Mouse (Mus musculus): ENCODE data around the gene Gcnt3. TPM values are rescaled to one million over a fixed set of nuclear protein-coding genes. Genes with fewer than 3 reads are reported as not detected.

The Gcnt3 gene
- polyA plus RNA-seq (2014; fragmentation: Nextera tagmentation; extraction: Ambion mirVana), result not detected in 2 replicates

DNA sequence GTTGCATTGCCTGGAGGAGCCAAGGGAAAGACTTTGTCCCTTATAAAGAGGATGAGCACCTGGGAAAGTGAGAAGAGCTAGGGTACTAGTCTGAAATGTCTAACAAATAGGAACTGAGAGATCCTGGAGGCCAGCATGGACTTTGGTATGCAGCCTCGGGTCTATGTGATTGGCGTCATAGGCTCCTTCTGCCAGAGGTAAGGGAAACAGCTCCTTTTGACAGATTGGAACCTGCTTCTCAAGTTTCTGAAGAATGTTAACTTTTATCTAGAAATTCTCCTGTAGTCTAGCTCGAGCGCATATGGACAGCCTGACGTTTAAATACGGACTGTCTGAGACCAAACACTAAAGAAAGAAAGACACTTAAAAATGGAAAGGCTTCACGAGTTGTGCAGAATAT, at the start of gene Gcnt3:
Gene Gcnt3 (minus strand): TSS at position 101 of the 400 bp plus-strand sequence.
- no peak within 1 kb of the TSS for H3K4me3 ChIP-seq (ENCODE audit: low read depth, low read length)
- H3K36me3 ChIP-seq (ENCODE audit: control insufficient read depth, insufficient read depth, low read length), result no peaks in the 10 kb centered on the region
- H3K9ac ChIP-seq (ENCODE audit: low read length), result no peak within 1 kb of the TSS
- no peak within 1 kb of the TSS for H3K27ac ChIP-seq (ENCODE audit: low read depth, low read length)
- 93% methylated on average over 7 of the region's 7 CpGs for WGBS
- no peaks in the 10 kb centered on the region for H3K9me3 ChIP-seq (ENCODE audit: control insufficient read depth, low read length)
- ATAC-seq (ENCODE audit: low FRiP score) (no peak), DNase-seq (ENCODE audit: low spot score, missing footprints) (no peak)
- no peaks in the 10 kb centered on the region for H3K4me1 ChIP-seq (ENCODE audit: control insufficient read depth, insufficient read depth, low read length)
- H3K4me2 ChIP-seq, result no peak within 1 kb of the TSS
- H3K27me3 ChIP-seq (ENCODE audit: control insufficient read depth, insufficient read depth, low read length), result no peaks in the 10 kb centered on the region

DNA sequence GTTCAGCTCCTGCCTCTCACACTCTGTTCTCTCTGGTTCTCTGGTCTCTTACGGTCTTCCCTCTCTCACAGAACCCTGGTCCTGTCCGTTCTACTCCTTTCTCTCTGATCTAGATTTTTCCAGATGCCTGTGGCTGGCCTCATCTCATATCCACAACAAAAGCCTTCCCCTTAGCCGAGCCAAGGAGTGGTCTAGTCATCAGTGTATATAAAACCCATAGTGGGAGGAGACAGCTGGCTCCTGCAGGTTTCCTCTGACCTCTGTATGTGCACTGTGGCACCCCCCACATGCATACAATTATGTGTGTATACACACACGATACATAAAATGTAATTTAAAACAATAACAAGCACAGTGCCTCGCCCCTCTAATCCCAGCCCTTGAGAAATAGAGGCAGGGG, 49.5 kb upstream of the Gcnt3 start:
- no peak for ATAC-seq (ENCODE audit: low FRiP score)
- Histone ChIP-seq H3K27me3 (ENCODE audit: control insufficient read depth, insufficient read depth, low read length) (no peaks in the 10 kb centered on the region), H3K4me1 (ENCODE audit: control insufficient read depth, insufficient read depth, low read length) (no peaks in the 10 kb centered on the region), H3K9me3 (ENCODE audit: control insufficient read depth, low read length) (no peaks in the 10 kb centered on the region), H3K4me2 (no peak overlapping the region), H3K4me3 (ENCODE audit: low read depth, low read length) (no peak overlapping the region), H3K27ac (ENCODE audit: low read depth, low read length) (no peak overlapping the region), H3K36me3 (ENCODE audit: control insufficient read depth, insufficient read depth, low read length) (no peaks in the 10 kb centered on the region), H3K9ac (ENCODE audit: low read length) (no peak overlapping the region)
- DNase-seq (ENCODE audit: low spot score, missing footprints), result peak; percentile 47
- 74% methylated on average over 5 of the region's 5 CpGs for WGBS

DNA sequence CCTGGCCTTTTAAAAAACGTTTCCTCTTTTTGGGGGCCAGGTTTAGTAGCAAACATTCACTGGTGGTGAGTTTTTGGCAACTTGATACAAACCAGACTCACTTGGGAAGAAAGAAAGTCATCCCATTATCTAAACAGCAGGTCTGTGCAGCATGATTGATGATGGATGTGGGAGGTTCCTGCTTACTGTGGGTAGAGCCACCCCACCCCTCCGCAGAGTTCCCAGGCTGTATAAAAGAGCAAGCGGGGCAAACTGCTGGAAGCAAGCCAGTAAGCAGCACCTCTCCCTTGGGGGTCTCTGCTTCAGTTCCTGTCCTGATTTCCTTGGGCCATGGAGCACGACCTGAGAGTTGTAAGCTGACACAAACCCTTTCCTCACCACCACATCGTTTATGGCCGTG, 48.2 kb upstream of the Gcnt3 start:
- H3K4me1 ChIP-seq (ENCODE audit: control insufficient read depth, insufficient read depth, low read length), result no peaks in the 10 kb centered on the region

DNA sequence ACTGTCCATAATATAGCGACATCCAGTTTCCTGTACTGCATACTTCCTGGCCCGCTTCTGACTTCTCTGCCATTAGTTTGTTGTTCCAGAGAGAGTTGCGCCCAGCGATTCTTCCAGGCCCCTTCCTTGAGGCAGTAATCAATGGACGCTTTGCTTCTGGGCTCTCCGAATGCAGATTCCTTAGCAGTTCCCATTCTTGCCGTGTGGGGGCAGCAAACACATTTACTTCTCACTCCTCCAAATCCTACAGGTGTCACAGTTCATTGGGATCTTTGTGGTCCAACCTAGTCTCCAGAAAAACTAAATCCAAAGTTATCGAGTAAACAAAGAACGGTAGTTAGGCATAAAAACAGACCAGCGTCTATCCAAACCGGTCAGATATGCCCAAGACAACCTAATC, 46.2 kb upstream of the Gcnt3 start:
- Histone ChIP-seq H3K4me1 (ENCODE audit: control insufficient read depth, insufficient read depth, low read length) (no peaks in the 10 kb centered on the region), H3K9ac (ENCODE audit: low read length) (no peak overlapping the region), H3K27ac (ENCODE audit: low read depth, low read length) (no peak overlapping the region), H3K27me3 (ENCODE audit: control insufficient read depth, insufficient read depth, low read length) (no peaks in the 10 kb centered on the region), H3K4me2 (no peak overlapping the region), H3K4me3 (ENCODE audit: low read depth, low read length) (no peak overlapping the region), H3K9me3 (ENCODE audit: control insufficient read depth, low read length) (no peaks in the 10 kb centered on the region), H3K36me3 (ENCODE audit: control insufficient read depth, insufficient read depth, low read length) (no peaks in the 10 kb centered on the region)
- ATAC-seq (ENCODE audit: low FRiP score) (no peak), DNase-seq (ENCODE audit: low spot score, missing footprints) (peak; percentile 96)
- WGBS, result 61% methylated on average over 11 of the region's 11 CpGs

More for the DNA sequence above, 48.2 kb upstream of the Gcnt3 start:
- H3K4me2 ChIP-seq, result no peak overlapping the region
- no peaks in the 10 kb centered on the region for H3K36me3 ChIP-seq (ENCODE audit: control insufficient read depth, insufficient read depth, low read length)
- ATAC-seq (ENCODE audit: low FRiP score) (no peak), DNase-seq (ENCODE audit: low spot score, missing footprints) (no peak)
- no peaks in the 10 kb centered on the region for H3K27me3 ChIP-seq (ENCODE audit: control insufficient read depth, insufficient read depth, low read length)
- H3K27ac ChIP-seq (ENCODE audit: low read depth, low read length), result no peak overlapping the region
- H3K9ac ChIP-seq (ENCODE audit: low read length), result no peak overlapping the region
- WGBS, result 69% methylated on average over 6 of the region's 6 CpGs
- no peaks in the 10 kb centered on the region for H3K9me3 ChIP-seq (ENCODE audit: control insufficient read depth, low read length)
- H3K4me3 ChIP-seq (ENCODE audit: low read depth, low read length), result no peak overlapping the region

DNA sequence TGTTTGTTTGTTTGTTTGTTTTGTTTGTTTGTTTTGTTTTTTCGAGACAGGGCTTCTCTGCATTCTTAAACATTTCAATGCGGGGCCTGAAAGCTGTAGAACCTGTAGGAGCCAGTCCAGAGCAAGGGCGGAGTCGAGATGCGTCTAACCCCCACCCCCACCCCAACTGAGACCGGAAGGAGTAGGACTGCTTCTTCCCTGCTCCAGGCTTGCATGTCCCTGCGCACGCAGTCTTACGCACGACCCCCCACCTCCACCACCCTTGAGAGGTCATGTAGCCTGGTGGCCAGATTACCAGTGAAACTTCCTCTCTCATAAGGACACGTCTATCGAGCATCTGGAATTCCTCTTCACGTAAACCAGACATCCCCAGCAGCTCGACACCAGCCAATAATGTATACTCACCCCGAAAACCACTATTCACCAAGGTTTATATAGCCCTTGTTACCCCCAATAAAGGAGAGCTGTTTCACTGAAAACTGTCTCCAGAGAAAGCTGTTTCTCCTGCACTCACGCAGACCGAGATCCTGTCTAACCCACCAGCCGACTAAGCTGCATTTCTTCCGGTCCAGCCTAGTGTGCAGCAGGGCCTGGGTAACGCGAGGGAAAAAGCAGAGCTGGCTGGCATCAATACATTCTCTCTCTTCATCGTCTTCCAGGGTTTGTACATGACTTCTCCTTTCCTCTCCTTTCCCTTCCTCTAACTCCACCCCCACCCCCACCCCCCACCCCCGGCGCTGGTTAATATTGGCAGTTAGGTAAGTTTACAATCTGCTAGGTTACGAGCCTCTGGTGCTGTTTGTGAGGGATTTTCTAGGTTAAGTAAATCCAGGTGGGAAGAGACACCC, 44.7 kb upstream of the Gcnt3 start:
- Histone ChIP-seq H3K9ac (ENCODE audit: low read length) (no peak overlapping the region), H3K36me3 (ENCODE audit: control insufficient read depth, insufficient read depth, low read length) (no peaks in the 10 kb centered on the region), H3K27ac (ENCODE audit: low read depth, low read length) (no peak overlapping the region), H3K4me2 (no peak overlapping the region), H3K4me3 (ENCODE audit: low read depth, low read length) (no peak overlapping the region), H3K27me3 (ENCODE audit: control insufficient read depth, insufficient read depth, low read length) (no peaks in the 10 kb centered on the region), H3K4me1 (ENCODE audit: control insufficient read depth, insufficient read depth, low read length) (no peaks in the 10 kb centered on the region), H3K9me3 (ENCODE audit: control insufficient read depth, low read length) (no peaks in the 10 kb centered on the region)
- ATAC-seq (ENCODE audit: low FRiP score), result no peak
- DNase-seq (ENCODE audit: low spot score, missing footprints), result no peak
- WGBS, result 83% methylated on average over 25 of the region's 25 CpGs

DNA sequence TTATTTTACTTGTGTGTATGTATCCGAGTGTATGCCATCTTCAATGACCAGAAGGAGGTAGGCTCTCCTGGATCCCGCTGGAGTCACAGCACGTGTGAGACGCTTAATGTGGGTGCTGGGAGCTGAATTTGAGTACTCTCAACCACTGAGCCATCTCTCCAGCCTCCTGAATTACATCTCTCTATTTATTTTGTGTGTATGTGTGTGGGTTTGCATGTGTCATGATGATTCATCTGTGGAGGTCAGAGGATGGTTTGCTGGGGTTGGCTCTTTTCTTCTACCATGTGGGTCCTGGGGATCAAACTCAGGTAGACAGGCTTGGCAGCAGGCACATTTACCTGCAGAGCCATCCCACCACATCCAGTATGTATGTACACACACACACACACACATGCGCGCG, 43.9 kb upstream of the Gcnt3 start:
- Histone ChIP-seq H3K27me3 (ENCODE audit: control insufficient read depth, insufficient read depth, low read length) (no peaks in the 10 kb centered on the region), H3K27ac (ENCODE audit: low read depth, low read length) (no peak overlapping the region), H3K4me2 (no peak overlapping the region), H3K4me1 (ENCODE audit: control insufficient read depth, insufficient read depth, low read length) (no peaks in the 10 kb centered on the region), H3K9me3 (ENCODE audit: control insufficient read depth, low read length) (no peaks in the 10 kb centered on the region), H3K4me3 (ENCODE audit: low read depth, low read length) (no peak overlapping the region), H3K9ac (ENCODE audit: low read length) (no peak overlapping the region), H3K36me3 (ENCODE audit: control insufficient read depth, insufficient read depth, low read length) (no peaks in the 10 kb centered on the region)
- no peak for ATAC-seq (ENCODE audit: low FRiP score)
- WGBS, result 91% methylated on average over 7 of the region's 7 CpGs
- no peak for DNase-seq (ENCODE audit: low spot score, missing footprints)

DNA sequence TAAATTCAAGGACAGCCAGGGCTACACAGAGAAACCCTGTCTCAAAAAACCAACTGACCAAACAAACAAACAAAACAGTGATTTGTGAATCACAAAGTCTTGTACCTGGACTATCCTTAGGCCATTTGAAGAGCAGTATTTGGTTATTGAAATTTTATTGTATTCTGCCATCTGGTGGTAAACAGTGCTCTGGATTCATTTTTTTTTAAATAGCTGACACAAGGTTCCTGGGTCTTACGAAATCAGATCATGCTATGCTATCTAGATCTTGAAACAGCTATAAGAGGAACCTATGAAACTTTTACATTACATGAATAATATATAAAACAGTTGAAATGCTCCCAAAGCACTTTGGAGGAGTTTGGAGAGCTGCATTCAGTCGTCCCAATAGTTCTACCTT, 43.1 kb upstream of the Gcnt3 start:
- ATAC-seq (ENCODE audit: low FRiP score), result no peak
- Histone ChIP-seq H3K27ac (ENCODE audit: low read depth, low read length) (no peak overlapping the region), H3K27me3 (ENCODE audit: control insufficient read depth, insufficient read depth, low read length) (no peaks in the 10 kb centered on the region), H3K4me1 (ENCODE audit: control insufficient read depth, insufficient read depth, low read length) (no peaks in the 10 kb centered on the region), H3K4me3 (ENCODE audit: low read depth, low read length) (no peak overlapping the region), H3K36me3 (ENCODE audit: control insufficient read depth, insufficient read depth, low read length) (no peaks in the 10 kb centered on the region), H3K4me2 (no peak overlapping the region), H3K9ac (ENCODE audit: low read length) (no peak overlapping the region), H3K9me3 (ENCODE audit: control insufficient read depth, low read length) (no peaks in the 10 kb centered on the region)
- no peak for DNase-seq (ENCODE audit: low spot score, missing footprints)
- 86% methylated on average over 2 of the region's 2 CpGs for WGBS

DNA sequence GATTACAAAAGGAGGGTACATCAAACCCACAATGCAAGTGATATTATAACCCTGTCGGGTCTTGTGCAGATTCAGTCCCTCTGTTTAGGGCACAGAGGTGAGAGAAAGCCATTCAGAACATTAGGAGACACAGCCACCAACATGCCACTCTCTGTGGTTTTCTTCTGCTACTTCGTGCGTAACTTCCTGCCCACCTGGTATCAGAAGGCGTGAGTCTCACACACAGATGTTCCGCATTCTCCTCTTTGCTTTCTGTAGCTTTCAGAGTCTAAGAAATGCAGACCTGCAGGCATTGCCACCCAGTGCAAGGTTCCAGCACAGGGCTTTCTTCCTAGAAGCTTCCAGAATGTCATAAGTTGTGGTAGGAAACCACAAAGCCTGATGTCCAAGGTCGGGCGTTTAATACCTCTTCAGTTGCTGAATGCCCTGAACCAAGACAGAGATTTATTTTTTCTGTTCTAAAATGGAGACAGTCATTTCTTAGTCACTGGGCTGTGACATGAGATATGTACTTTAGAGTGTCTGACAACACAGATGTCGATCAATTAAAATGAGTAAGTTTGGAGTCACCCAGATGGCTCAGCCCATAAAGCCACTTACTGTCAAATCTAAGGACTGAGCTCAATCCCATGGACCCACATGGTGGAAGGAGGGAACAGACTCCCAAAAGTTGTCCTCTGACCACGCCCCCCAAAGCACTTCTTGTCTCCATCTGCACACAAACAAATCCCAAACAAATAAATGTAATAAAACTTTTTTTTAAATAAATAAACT, 42.3 kb upstream of the Gcnt3 start:
- Histone ChIP-seq H3K9ac (ENCODE audit: low read length) (no peak overlapping the region), H3K4me3 (ENCODE audit: low read depth, low read length) (no peak overlapping the region), H3K36me3 (ENCODE audit: control insufficient read depth, insufficient read depth, low read length) (no peaks in the 10 kb centered on the region), H3K9me3 (ENCODE audit: control insufficient read depth, low read length) (no peaks in the 10 kb centered on the region), H3K4me1 (ENCODE audit: control insufficient read depth, insufficient read depth, low read length) (no peaks in the 10 kb centered on the region), H3K27me3 (ENCODE audit: control insufficient read depth, insufficient read depth, low read length) (no peaks in the 10 kb centered on the region), H3K4me2 (no peak overlapping the region), H3K27ac (ENCODE audit: low read depth, low read length) (no peak overlapping the region)
- 93% methylated on average over 9 of the region's 9 CpGs for WGBS
- DNase-seq (ENCODE audit: low spot score, missing footprints) (no peak), ATAC-seq (ENCODE audit: low FRiP score) (no peak)

DNA sequence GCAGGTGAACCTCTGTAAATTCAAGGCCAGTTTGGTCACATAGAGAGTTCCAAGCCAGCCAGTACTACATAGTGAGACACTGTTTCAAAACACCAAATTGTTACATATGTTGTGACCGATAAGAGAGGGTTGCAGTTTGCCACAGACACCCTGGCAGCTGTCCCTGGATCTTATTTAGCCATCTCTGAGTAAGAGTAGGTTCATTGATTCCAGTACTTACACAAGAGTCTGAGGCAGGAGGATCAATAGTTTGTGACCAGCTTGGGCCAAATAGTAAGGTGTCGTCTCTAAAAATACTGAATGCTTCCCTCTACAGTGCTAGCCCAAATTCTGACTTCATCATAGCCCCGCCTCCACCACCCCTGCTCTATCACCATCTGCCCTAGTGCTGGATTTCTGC, 40.1 kb upstream of the Gcnt3 start:
- Histone ChIP-seq H3K36me3 (ENCODE audit: control insufficient read depth, insufficient read depth, low read length) (no peaks in the 10 kb centered on the region), H3K27ac (ENCODE audit: low read depth, low read length) (no peak overlapping the region), H3K4me3 (ENCODE audit: low read depth, low read length) (no peak overlapping the region), H3K4me1 (ENCODE audit: control insufficient read depth, insufficient read depth, low read length) (no peaks in the 10 kb centered on the region), H3K9ac (ENCODE audit: low read length) (no peak overlapping the region), H3K4me2 (no peak overlapping the region), H3K9me3 (ENCODE audit: control insufficient read depth, low read length) (no peaks in the 10 kb centered on the region), H3K27me3 (ENCODE audit: control insufficient read depth, insufficient read depth, low read length) (no peaks in the 10 kb centered on the region)
- WGBS, result 94% methylated on average over 3 of the region's 3 CpGs
- no peak for ATAC-seq (ENCODE audit: low FRiP score)
- no peak for DNase-seq (ENCODE audit: low spot score, missing footprints)
